Mouse (Mus musculus): ENCODE results near the gene Ing4. TPM values are rescaled to one million over a fixed set of nuclear protein-coding genes. Genes with fewer than 3 reads are reported as not detected.

Gene Ing4
- total RNA-seq, 1 experiment = 32.4 TPM

GRCm38 (mm10) chr6:125008060-125008459 lies 31.5 kb upstream of the Ing4 start:
- Histone ChIP-seq H3K9ac (ENCODE audit: insufficient read depth, low read depth, low read length, poor library complexity, severe bottlenecking) (peak overlapping the region; percentile 85), H3K4me3 (ENCODE audit: insufficient read depth in 1 of 2, low read depth in 1 of 2, low read length in 2 of 2, poor library complexity in 1 of 2, severe bottlenecking in 1 of 2) (peak overlapping the region; percentile 69 to 97), H3K9me3 (ENCODE audit: control insufficient read depth, insufficient read depth, low read depth, low read length) (no peaks in the 10 kb centered on the region), H3K36me3 (ENCODE audit: control insufficient read depth, insufficient read depth, low read length, poor library complexity, severe bottlenecking) (peaks cover 2% of the 10 kb centered on the region; the same call in 1 of the 2 replicates), H3K27ac (ENCODE audit: insufficient read depth, low read depth, low read length, poor library complexity, severe bottlenecking) (peak overlapping the region; percentile 76; the same call in 1 of the 2 replicates), H3K4me1 (ENCODE audit: control insufficient read depth in 2 of 2, insufficient read depth in 2 of 2, low read length in 2 of 2, poor library complexity in 1 of 2) (peaks cover 4 to 12% of the 10 kb centered on the region in 2 experiments; a peak in 3 of 4 replicates)
- DNase-seq (ENCODE audit: low read depth, low spot score) = no peak
- in situ Hi-C loops (cut with MboI; ENCODE audit: low sequenced_read_pairs in 2 of 2, unreplicated experiment in 2 of 2) = no loop called here
- no peak for TF ChIP-seq ZC3H11A (IDR thresholded peaks at IDR 0.05; ENCODE audit: borderline replicate concordance, low read depth, low read length)
- no peak for TF ChIP-seq ZNF384 (IDR thresholded peaks at IDR 0.05; ENCODE audit: low read depth, low read length)
- no peak for TF ChIP-seq CHD2 (IDR thresholded peaks at IDR 0.05; ENCODE audit: low read depth, low read length)
- TF ChIP-seq HCFC1 (IDR thresholded peaks at IDR 0.05; ENCODE audit: borderline replicate concordance, insufficient read depth, low read length) = no peak
- no peak for TF ChIP-seq MAFK (IDR thresholded peaks at IDR 0.05; ENCODE audit: insufficient read depth, low read depth, low read length)

- Histone ChIP-seq H3K4me1 (ENCODE audit: control insufficient read depth in 2 of 2, insufficient read depth in 2 of 2, low read length in 2 of 2, poor library complexity in 1 of 2) (peaks cover 4 to 8% of the 10 kb centered on the region in 2 experiments; a peak in 3 of 4 replicates), H3K9ac (ENCODE audit: insufficient read depth, low read depth, low read length, poor library complexity, severe bottlenecking) (peak overlapping the region; percentile 95), H3K9me3 (ENCODE audit: control insufficient read depth, insufficient read depth, low read depth, low read length) (no peaks in the 10 kb centered on the region), H3K36me3 (ENCODE audit: control insufficient read depth, insufficient read depth, low read length, poor library complexity, severe bottlenecking) (peaks cover 2% of the 10 kb centered on the region; the same call in 1 of the 2 replicates), H3K4me3 (ENCODE audit: insufficient read depth in 1 of 2, low read depth in 1 of 2, low read length in 2 of 2, poor library complexity in 1 of 2, severe bottlenecking in 1 of 2) (peak overlapping the region; percentile 69 to 97), H3K27ac (ENCODE audit: insufficient read depth, low read depth, low read length, poor library complexity, severe bottlenecking) (peak overlapping the region; percentile 93)
- in situ Hi-C loops (cut with MboI; ENCODE audit: low sequenced_read_pairs in 2 of 2, unreplicated experiment in 2 of 2) = no loop called here
- no peak for TF ChIP-seq ZC3H11A (IDR thresholded peaks at IDR 0.05; ENCODE audit: borderline replicate concordance, low read depth, low read length)
- TF ChIP-seq HCFC1 (IDR thresholded peaks at IDR 0.05; ENCODE audit: borderline replicate concordance, insufficient read depth, low read length) = peak; percentile 95
- TF ChIP-seq ZNF384 (IDR thresholded peaks at IDR 0.05; ENCODE audit: low read depth, low read length) = peak; percentile 78
- TF ChIP-seq CHD2 (IDR thresholded peaks at IDR 0.05; ENCODE audit: low read depth, low read length) = peak; percentile 44; the same call in 1 of the 2 replicates
- TF ChIP-seq MAFK (IDR thresholded peaks at IDR 0.05; ENCODE audit: insufficient read depth, low read depth, low read length) = no peak
- peak; percentile 94 for DNase-seq (ENCODE audit: low read depth, low spot score)
Observed at GRCm38 (mm10) chr6:125008586-125009128, 30.9 kb upstream of the Ing4 start.

GRCm38 (mm10) chr6:125009129-125009180 lies 30.6 kb upstream of the Ing4 start, which contains the start of gene Zfp384:
Zfp384 (plus strand) TSS chr6:125009145.
- peaks cover 4 to 8% of the 10 kb centered on the region in 2 experiments; a peak in 3 of 4 replicates for H3K4me1 ChIP-seq (ENCODE audit: control insufficient read depth in 2 of 2, insufficient read depth in 2 of 2, low read length in 2 of 2, poor library complexity in 1 of 2)
- no peaks in the 10 kb centered on the region for H3K9me3 ChIP-seq (ENCODE audit: control insufficient read depth, insufficient read depth, low read depth, low read length)
- in situ Hi-C loops (cut with MboI; ENCODE audit: low sequenced_read_pairs in 2 of 2, unreplicated experiment in 2 of 2) = no loop called here
- peak within 1 kb of the TSS; percentile 93 for H3K27ac ChIP-seq (ENCODE audit: insufficient read depth, low read depth, low read length, poor library complexity, severe bottlenecking)
- DNase-seq (ENCODE audit: low read depth, low spot score) = no peak
- peak within 1 kb of the TSS; percentile 95 for H3K9ac ChIP-seq (ENCODE audit: insufficient read depth, low read depth, low read length, poor library complexity, severe bottlenecking)
- TF ChIP-seq MAFK (IDR thresholded peaks at IDR 0.05; ENCODE audit: insufficient read depth, low read depth, low read length) = no peak
- no peak for TF ChIP-seq ZC3H11A (IDR thresholded peaks at IDR 0.05; ENCODE audit: borderline replicate concordance, low read depth, low read length)
- no peak for TF ChIP-seq CHD2 (IDR thresholded peaks at IDR 0.05; ENCODE audit: low read depth, low read length)
- no peak for TF ChIP-seq ZNF384 (IDR thresholded peaks at IDR 0.05; ENCODE audit: low read depth, low read length)
- TF ChIP-seq HCFC1 (IDR thresholded peaks at IDR 0.05; ENCODE audit: borderline replicate concordance, insufficient read depth, low read length) = no peak
- peak within 1 kb of the TSS; percentile 69 to 97 for H3K4me3 ChIP-seq (ENCODE audit: insufficient read depth in 1 of 2, low read depth in 1 of 2, low read length in 2 of 2, poor library complexity in 1 of 2, severe bottlenecking in 1 of 2)
- H3K36me3 ChIP-seq (ENCODE audit: control insufficient read depth, insufficient read depth, low read length, poor library complexity, severe bottlenecking) = peaks cover 2% of the 10 kb centered on the region; the same call in 1 of the 2 replicates

- Histone ChIP-seq H3K27ac (ENCODE audit: insufficient read depth, low read depth, low read length, poor library complexity, severe bottlenecking) (peak overlapping the region; percentile 93), H3K36me3 (ENCODE audit: control insufficient read depth, insufficient read depth, low read length, poor library complexity, severe bottlenecking) (peaks cover 2% of the 10 kb centered on the region; the same call in 1 of the 2 replicates), H3K4me3 (ENCODE audit: insufficient read depth in 1 of 2, low read depth in 1 of 2, low read length in 2 of 2, poor library complexity in 1 of 2, severe bottlenecking in 1 of 2) (peak overlapping the region; percentile 69 to 97), H3K9ac (ENCODE audit: insufficient read depth, low read depth, low read length, poor library complexity, severe bottlenecking) (peak overlapping the region; percentile 95), H3K9me3 (ENCODE audit: control insufficient read depth, insufficient read depth, low read depth, low read length) (no peaks in the 10 kb centered on the region), H3K4me1 (ENCODE audit: control insufficient read depth in 2 of 2, insufficient read depth in 2 of 2, low read length in 2 of 2, poor library complexity in 1 of 2) (peaks cover 3 to 4% of the 10 kb centered on the region in 2 experiments; a peak in 3 of 4 replicates)
- in situ Hi-C loops (cut with MboI; ENCODE audit: low sequenced_read_pairs in 2 of 2, unreplicated experiment in 2 of 2) = no loop called here
- no peak for TF ChIP-seq CHD2 (IDR thresholded peaks at IDR 0.05; ENCODE audit: low read depth, low read length)
- TF ChIP-seq MAFK (IDR thresholded peaks at IDR 0.05; ENCODE audit: insufficient read depth, low read depth, low read length) = no peak
- TF ChIP-seq HCFC1 (IDR thresholded peaks at IDR 0.05; ENCODE audit: borderline replicate concordance, insufficient read depth, low read length) = no peak
- no peak for TF ChIP-seq ZNF384 (IDR thresholded peaks at IDR 0.05; ENCODE audit: low read depth, low read length)
- TF ChIP-seq ZC3H11A (IDR thresholded peaks at IDR 0.05; ENCODE audit: borderline replicate concordance, low read depth, low read length) = no peak
- DNase-seq (ENCODE audit: low read depth, low spot score) = no peak
Observed at GRCm38 (mm10) chr6:125009181-125010073, 30.1 kb upstream of the Ing4 start.

All from ES-E14 (cell line).